Mouse (Mus musculus): ENCODE results near the gene Cdk2.

The Cdk2 gene

GRCm38 (mm10) chr10:128697072-128697725, 7.6 kb downstream of the Cdk2 start:
- peaks cover 81% of the 10 kb centered on the region for H3K4me1 ChIP-seq (replicated peaks; ENCODE audit: low read depth, low read length)
- H3K9me3 ChIP-seq (ENCODE audit: low read length), result no peaks in the 10 kb centered on the region
- H3K36me3 ChIP-seq (ENCODE audit: insufficient read depth, low read length), result peaks cover 57% of the 10 kb centered on the region
- no peaks in the 10 kb centered on the region for H3K27me3 ChIP-seq (ENCODE audit: insufficient read depth, low read length)
- peak overlapping the region; percentile 64 for H3K4me3 ChIP-seq (replicated peaks; ENCODE audit: low read length)
- TF ChIP-seq NANOG (IDR thresholded peaks at IDR 0.05; ENCODE audit: borderline replicate concordance, low read length) (no peak), CTCF (conservative IDR thresholded peaks at IDR 0.05; ENCODE audit: low read length) (peak; percentile 10; the same call in 1 of the 2 replicates), POU5F1 (IDR thresholded peaks at IDR 0.05; ENCODE audit: borderline replicate concordance, low read length) (no peak)

GRCm38 (mm10) chr10:128695992-128696807, 8.6 kb downstream of the Cdk2 start, which contains the start of gene Rab5b:
TSS of gene Rab5b (minus strand) at chr10:128696264.
- peak within 1 kb of the TSS; percentile 96 for H3K4me3 ChIP-seq (replicated peaks; ENCODE audit: low read length)
- peaks cover 81% of the 10 kb centered on the region for H3K4me1 ChIP-seq (replicated peaks; ENCODE audit: low read depth, low read length)
- no peaks in the 10 kb centered on the region for H3K9me3 ChIP-seq (ENCODE audit: low read length)
- TF ChIP-seq POU5F1 (IDR thresholded peaks at IDR 0.05; ENCODE audit: borderline replicate concordance, low read length), result no peak
- no peak for TF ChIP-seq NANOG (IDR thresholded peaks at IDR 0.05; ENCODE audit: borderline replicate concordance, low read length)
- no peak for TF ChIP-seq CTCF (conservative IDR thresholded peaks at IDR 0.05; ENCODE audit: low read length)
- H3K27me3 ChIP-seq (ENCODE audit: insufficient read depth, low read length), result no peaks in the 10 kb centered on the region
- H3K36me3 ChIP-seq (ENCODE audit: insufficient read depth, low read length), result peaks cover 48% of the 10 kb centered on the region

- no peaks in the 10 kb centered on the region for H3K9me3 ChIP-seq (ENCODE audit: low read length)
- H3K36me3 ChIP-seq (ENCODE audit: insufficient read depth, low read length), result peaks cover 48% of the 10 kb centered on the region
- no peaks in the 10 kb centered on the region for H3K27me3 ChIP-seq (ENCODE audit: insufficient read depth, low read length)
- TF ChIP-seq NANOG (IDR thresholded peaks at IDR 0.05; ENCODE audit: borderline replicate concordance, low read length) (no peak), POU5F1 (IDR thresholded peaks at IDR 0.05; ENCODE audit: borderline replicate concordance, low read length) (no peak), CTCF (conservative IDR thresholded peaks at IDR 0.05; ENCODE audit: low read length) (no peak)
- peak overlapping the region; percentile 96 for H3K4me3 ChIP-seq (replicated peaks; ENCODE audit: low read length)
- peaks cover 85% of the 10 kb centered on the region for H3K4me1 ChIP-seq (replicated peaks; ENCODE audit: low read depth, low read length)
These were observed 9.3 kb downstream of the Cdk2 start for GRCm38 (mm10) chr10:128695411-128695991.

GRCm38 (mm10) chr10:128674469-128675008, 30.3 kb downstream of the Cdk2 start:
- peaks cover 27% of the 10 kb centered on the region for H3K4me1 ChIP-seq (replicated peaks; ENCODE audit: low read depth, low read length)
- TF ChIP-seq POU5F1 (IDR thresholded peaks at IDR 0.05; ENCODE audit: borderline replicate concordance, low read length) (no peak), CTCF (conservative IDR thresholded peaks at IDR 0.05; ENCODE audit: low read length) (peak; percentile 61), NANOG (IDR thresholded peaks at IDR 0.05; ENCODE audit: borderline replicate concordance, low read length) (no peak)
- H3K27me3 ChIP-seq (ENCODE audit: insufficient read depth, low read length), result peaks cover 34% of the 10 kb centered on the region

GRCm38 (mm10) chr10:128673763-128674468, 30.9 kb downstream of the Cdk2 start, which contains the start of gene Suox:
TSS of gene Suox (minus strand) at chr10:128674073.
- peak within 1 kb of the TSS; percentile 81 for H3K4me3 ChIP-seq (replicated peaks; ENCODE audit: low read length)
- H3K9me3 ChIP-seq (ENCODE audit: low read length), result no peaks in the 10 kb centered on the region
- H3K36me3 ChIP-seq (ENCODE audit: insufficient read depth, low read length), result peaks cover 5% of the 10 kb centered on the region
- H3K27me3 ChIP-seq (ENCODE audit: insufficient read depth, low read length), result peaks cover 34% of the 10 kb centered on the region
- peaks cover 29% of the 10 kb centered on the region for H3K4me1 ChIP-seq (replicated peaks; ENCODE audit: low read depth, low read length)
- TF ChIP-seq CTCF (conservative IDR thresholded peaks at IDR 0.05; ENCODE audit: low read length) (no peak), POU5F1 (IDR thresholded peaks at IDR 0.05; ENCODE audit: borderline replicate concordance, low read length) (no peak), NANOG (IDR thresholded peaks at IDR 0.05; ENCODE audit: borderline replicate concordance, low read length) (no peak)

More at GRCm38 (mm10) chr10:128674469-128675008, 30.3 kb downstream of the Cdk2 start:
- Histone ChIP-seq H3K36me3 (ENCODE audit: insufficient read depth, low read length) (peaks cover 12% of the 10 kb centered on the region), H3K4me3 (replicated peaks; ENCODE audit: low read length) (peak overlapping the region; percentile 81), H3K9me3 (ENCODE audit: low read length) (no peaks in the 10 kb centered on the region)

GRCm38 (mm10) chr10:128671148-128671547, 33.7 kb downstream of the Cdk2 start:
- Histone ChIP-seq H3K4me3 (replicated peaks; ENCODE audit: low read length) (no peak overlapping the region), H3K36me3 (ENCODE audit: insufficient read depth, low read length) (peaks cover 2% of the 10 kb centered on the region; the same call in 1 of the 2 replicates), H3K4me1 (replicated peaks; ENCODE audit: low read depth, low read length) (peaks cover 26% of the 10 kb centered on the region), H3K9me3 (ENCODE audit: low read length) (no peaks in the 10 kb centered on the region), H3K27me3 (ENCODE audit: insufficient read depth, low read length) (peaks cover 48% of the 10 kb centered on the region)
- TF ChIP-seq POU5F1 (IDR thresholded peaks at IDR 0.05; ENCODE audit: borderline replicate concordance, low read length), result no peak
- no peak for TF ChIP-seq NANOG (IDR thresholded peaks at IDR 0.05; ENCODE audit: borderline replicate concordance, low read length)
- TF ChIP-seq CTCF (conservative IDR thresholded peaks at IDR 0.05; ENCODE audit: low read length), result no peak

- Histone ChIP-seq H3K9me3 (ENCODE audit: low read length) (no peaks in the 10 kb centered on the region), H3K36me3 (ENCODE audit: insufficient read depth, low read length) (no peaks in the 10 kb centered on the region; the same call in 1 of the 2 replicates), H3K27me3 (ENCODE audit: insufficient read depth, low read length) (peaks cover 51% of the 10 kb centered on the region), H3K4me1 (replicated peaks; ENCODE audit: low read depth, low read length) (peaks cover 20% of the 10 kb centered on the region), H3K4me3 (replicated peaks; ENCODE audit: low read length) (peak overlapping the region; percentile 88)
- no peak for TF ChIP-seq POU5F1 (IDR thresholded peaks at IDR 0.05; ENCODE audit: borderline replicate concordance, low read length)
- no peak for TF ChIP-seq NANOG (IDR thresholded peaks at IDR 0.05; ENCODE audit: borderline replicate concordance, low read length)
- no peak for TF ChIP-seq CTCF (conservative IDR thresholded peaks at IDR 0.05; ENCODE audit: low read length)
These were observed 35.8 kb downstream of the Cdk2 start for GRCm38 (mm10) chr10:128668790-128669672.
